Mouse (Mus musculus): Measurements from ENCODE around the gene Rerg. TPM values are rescaled to one million over a fixed set of nuclear protein-coding genes. Genes with fewer than 3 reads are reported as not detected.

The Rerg gene
- total RNA-seq, 2 experiments from 2014 or later: 8.5 to 9.1 TPM

- intact Hi-C loops (cut with DNase I): loop anchor here (5.0 to 10.0 kb wide), 2 partner anchors 170 to 302 kb away; no protein-coding TSS in a partner anchor
- no peak for DNase-seq (ENCODE audit: low spot score in 2 of 2)
Observed at GRCm38 (mm10) chr6:137166843-137167242, 3.5 kb downstream of the Rerg start.

GRCm38 (mm10) chr6:137163571-137163970 lies 6.7 kb downstream of the Rerg start:
- DNase-seq (ENCODE audit: low spot score in 2 of 2): no peak
- intact Hi-C loops (cut with DNase I): loop anchor here (10.0 kb wide), 1 partner anchor 299 kb away; no protein-coding TSS in a partner anchor

DNA sequence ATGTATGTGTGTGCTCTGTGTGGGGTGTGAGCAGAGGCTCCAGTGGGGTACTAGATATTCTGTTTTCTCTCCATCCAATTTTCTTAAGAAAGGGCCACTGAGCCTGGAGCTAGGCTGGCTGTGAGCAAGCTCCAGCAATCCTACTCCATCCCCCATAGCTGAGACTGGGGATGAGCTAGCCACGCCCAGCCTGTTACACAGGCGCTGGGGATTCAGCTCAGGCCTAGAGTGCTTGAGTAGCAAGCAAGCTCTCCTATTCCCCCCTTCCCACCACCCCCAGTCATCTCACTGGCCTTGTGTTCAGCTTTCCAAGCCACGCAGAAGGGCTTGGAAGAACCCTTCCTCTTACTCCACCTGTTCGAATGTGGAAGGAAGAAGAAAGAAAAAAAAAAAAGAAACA lies 7.2 kb downstream of the Rerg start:
- no peak for DNase-seq (ENCODE audit: low spot score in 2 of 2)
- intact Hi-C loops (cut with DNase I): loop anchor here (10.0 kb wide), 1 partner anchor 298 kb away; no protein-coding TSS in a partner anchor

DNA sequence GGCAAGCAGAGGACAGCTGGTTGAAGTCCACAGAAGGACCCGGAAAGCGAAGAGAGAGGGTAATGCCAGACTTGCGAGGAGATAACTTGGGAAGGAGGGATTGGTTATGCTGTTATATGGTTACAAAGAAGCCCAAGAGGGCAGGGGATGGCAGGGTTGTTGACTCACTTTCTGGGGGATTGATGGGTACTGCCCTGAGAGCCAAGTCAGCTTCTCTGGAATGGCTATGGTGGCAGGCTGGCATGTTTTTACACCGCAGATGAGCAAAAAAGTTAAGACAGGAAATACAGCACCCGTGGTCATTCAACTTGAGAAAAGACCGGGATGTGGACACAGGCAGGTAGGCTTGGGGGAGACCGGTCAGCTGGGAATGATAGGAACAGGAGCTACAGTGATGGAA lies 7.8 kb downstream of the Rerg start:
- intact Hi-C loops (cut with DNase I): loop anchor here (10.0 kb wide), 1 partner anchor 298 kb away; no protein-coding TSS in a partner anchor
- DNase-seq (ENCODE audit: low spot score in 2 of 2): no peak

DNA sequence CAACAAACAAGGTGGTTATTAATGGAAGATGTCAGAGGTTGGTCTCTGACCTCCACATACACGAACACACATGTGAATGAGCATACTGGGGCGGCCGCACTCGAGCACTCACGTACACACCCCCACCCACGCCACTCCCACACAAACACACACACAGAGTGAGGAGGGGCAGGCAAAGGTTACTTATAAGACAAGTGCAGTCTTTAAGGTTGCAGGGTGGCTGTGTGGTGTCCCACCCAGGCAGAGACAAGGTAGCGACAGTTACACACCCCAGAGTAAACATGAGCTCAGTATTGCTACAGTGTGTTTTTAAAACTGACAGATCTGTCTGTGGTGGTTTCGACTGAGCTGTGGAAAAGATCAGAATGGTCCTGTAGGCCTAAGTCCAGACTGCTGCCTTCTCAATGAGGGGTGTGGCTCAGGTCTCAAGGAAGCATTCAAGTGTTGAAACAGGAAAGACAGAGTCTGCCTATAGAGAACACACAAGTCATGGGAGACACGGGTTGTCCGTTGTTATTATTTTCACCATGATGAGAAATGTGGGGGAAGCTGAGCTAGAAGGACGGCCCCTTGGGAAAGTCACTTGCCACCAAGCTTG lies 8.7 kb downstream of the Rerg start:
- intact Hi-C loops (cut with DNase I): loop anchor here (10.0 kb wide), 1 partner anchor 297 kb away; no protein-coding TSS in a partner anchor
- no peak for DNase-seq (ENCODE audit: low spot score in 2 of 2)

DNA sequence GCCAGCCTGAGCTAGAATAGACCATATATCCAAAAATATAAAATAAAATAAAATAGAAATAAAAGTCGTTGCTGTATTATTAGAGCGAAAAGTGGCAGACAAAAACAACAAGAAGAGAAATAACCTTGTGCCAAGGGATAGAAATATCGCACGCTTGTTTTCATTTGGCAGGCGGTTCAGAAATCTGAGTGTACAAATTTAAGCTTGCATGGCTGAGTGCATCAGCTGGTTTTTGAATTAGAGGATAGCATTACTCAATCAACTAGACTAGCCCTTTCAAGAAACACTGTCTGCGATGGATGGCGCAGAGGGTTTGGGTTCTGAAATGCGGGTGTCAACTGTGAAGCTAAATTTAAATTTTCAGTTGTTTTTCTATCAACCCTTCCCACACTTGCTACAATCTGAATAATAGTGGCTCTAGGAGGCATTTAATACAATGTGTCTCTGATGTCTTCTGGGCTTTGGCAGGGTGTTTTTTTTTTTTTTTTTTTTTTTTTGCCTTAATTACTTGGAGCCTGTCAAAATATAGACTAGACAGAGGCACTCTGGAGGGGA lies 10.8 kb downstream of the Rerg start:
- DNase-seq (ENCODE audit: low spot score in 2 of 2): no peak
- intact Hi-C loops (cut with DNase I): no loop called here

- no peak for DNase-seq (ENCODE audit: low spot score in 2 of 2)
- intact Hi-C loops (cut with DNase I): no loop called here
Observed at GRCm38 (mm10) chr6:137156437-137157219, 13.7 kb downstream of the Rerg start.

- intact Hi-C loops (cut with DNase I): no loop called here
- DNase-seq (ENCODE audit: low spot score in 2 of 2): no peak
Observed at GRCm38 (mm10) chr6:137155196-137156137, 14.8 kb downstream of the Rerg start.

DNA sequence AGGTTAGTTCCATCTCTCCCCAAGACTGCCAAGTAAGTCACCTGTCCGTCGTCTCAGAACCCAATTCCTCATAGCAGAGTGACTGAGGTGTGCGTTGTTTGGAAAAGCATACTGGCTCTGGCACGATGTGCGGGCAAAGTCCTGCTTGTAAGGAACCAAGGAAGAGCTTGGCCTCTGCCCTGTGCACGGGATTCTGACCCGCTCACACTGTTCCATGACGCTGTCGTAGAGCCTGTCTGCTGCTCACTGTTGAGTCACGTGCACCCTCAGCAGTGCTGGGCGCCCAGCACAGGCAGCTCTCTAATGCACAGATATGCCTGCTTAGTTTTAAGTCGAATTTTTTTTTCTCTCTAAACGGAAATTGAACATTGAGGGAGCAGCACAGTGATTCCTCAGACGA lies 17.3 kb downstream of the Rerg start:
- DNase-seq (ENCODE audit: low spot score in 2 of 2): no peak
- intact Hi-C loops (cut with DNase I): no loop called here

GRCm38 (mm10) chr6:137151015-137151414 lies 19.3 kb downstream of the Rerg start:
- intact Hi-C loops (cut with DNase I): no loop called here
- no peak for DNase-seq (ENCODE audit: low spot score in 2 of 2)

- intact Hi-C loops (cut with DNase I): no loop called here
- DNase-seq (ENCODE audit: low spot score in 2 of 2): no peak
Observed at GRCm38 (mm10) chr6:137149833-137150232, 20.5 kb downstream of the Rerg start.

- intact Hi-C loops (cut with DNase I): no loop called here
- DNase-seq (ENCODE audit: low spot score in 2 of 2): no peak
Observed at GRCm38 (mm10) chr6:137146910-137147309, 23.4 kb downstream of the Rerg start.

DNA sequence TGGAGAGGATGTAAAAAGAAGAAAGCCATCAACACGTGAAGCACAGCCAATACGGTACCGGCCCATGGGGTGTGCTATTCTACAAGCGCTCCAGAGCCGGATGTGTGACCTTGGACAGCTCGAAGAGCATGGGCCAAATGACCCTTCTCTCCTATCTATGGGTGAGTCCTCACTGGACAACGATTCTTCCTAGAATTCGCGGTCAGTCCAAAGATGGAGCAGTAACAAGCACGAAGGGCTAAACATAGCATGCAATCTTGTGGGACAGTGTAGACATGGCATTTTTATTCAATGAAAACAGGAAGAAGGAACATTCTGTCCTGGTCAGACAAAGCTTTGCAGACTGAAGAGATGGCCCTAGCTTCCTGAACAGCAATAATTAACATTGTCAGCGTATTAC lies 24.7 kb downstream of the Rerg start:
- DNase-seq (ENCODE audit: low spot score in 2 of 2): no peak

GRCm38 (mm10) chr6:137144958-137145535 lies 25.2 kb downstream of the Rerg start:
- intact Hi-C loops (cut with DNase I): no loop called here
- DNase-seq (ENCODE audit: low spot score in 2 of 2): no peak

More for the DNA sequence above, 24.7 kb downstream of the Rerg start:
- intact Hi-C loops (cut with DNase I): no loop called here

DNA sequence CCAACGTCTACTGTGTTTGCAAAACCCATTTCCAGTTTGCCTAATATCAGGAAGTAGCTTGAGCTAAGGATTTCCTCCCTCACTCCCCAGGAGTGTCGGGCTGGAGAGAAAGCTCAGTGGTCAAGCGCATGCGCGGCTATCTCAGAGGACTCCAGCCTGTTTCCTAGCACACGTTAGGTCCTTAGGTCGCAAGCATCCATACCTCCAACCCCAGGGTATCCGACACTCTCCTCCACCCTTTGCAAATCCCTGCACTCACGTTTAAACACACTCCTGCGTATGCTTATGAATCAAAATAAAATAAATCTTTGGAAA lies 25.8 kb downstream of the Rerg start:
- DNase-seq (ENCODE audit: low spot score in 2 of 2): no peak
- intact Hi-C loops (cut with DNase I): no loop called here

DNA sequence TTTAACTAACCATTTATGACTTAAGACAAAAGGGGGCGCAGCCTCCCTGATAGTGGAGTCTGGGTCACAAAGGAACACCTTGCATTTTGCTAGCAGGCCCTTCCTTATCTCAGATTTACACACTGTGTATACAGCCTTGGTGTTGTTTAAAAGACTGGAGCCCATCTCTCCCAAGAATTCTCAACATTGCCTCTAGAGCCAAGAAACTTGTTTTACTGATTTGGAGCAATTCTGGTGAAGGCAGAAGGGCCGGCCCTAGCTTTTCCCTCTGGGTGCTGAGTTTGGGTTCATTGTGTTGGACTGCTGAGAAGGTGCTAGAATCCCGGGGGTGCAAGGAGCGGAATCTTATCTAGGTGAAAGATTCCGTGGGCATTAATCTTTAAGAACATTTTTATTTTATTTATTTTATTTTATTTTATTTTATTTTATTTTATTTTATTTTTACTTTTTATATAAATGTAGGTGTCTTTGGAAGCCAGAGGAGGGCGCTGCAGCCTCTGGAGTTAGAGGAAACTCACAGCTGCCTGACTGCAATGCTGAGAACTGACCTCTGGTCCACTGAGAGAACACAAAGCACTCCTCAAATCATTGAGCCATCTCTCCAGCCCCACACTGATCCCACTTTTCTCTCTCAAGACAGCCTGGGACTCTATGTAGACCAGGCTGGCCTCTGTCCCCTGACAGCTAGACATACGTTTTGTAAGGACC lies 26.3 kb downstream of the Rerg start:
- intact Hi-C loops (cut with DNase I): no loop called here
- DNase-seq (ENCODE audit: low spot score in 2 of 2): no peak

GRCm38 (mm10) chr6:137142796-137143195 lies 27.5 kb downstream of the Rerg start:
- intact Hi-C loops (cut with DNase I): no loop called here
- DNase-seq (ENCODE audit: low spot score in 2 of 2): no peak

DNA sequence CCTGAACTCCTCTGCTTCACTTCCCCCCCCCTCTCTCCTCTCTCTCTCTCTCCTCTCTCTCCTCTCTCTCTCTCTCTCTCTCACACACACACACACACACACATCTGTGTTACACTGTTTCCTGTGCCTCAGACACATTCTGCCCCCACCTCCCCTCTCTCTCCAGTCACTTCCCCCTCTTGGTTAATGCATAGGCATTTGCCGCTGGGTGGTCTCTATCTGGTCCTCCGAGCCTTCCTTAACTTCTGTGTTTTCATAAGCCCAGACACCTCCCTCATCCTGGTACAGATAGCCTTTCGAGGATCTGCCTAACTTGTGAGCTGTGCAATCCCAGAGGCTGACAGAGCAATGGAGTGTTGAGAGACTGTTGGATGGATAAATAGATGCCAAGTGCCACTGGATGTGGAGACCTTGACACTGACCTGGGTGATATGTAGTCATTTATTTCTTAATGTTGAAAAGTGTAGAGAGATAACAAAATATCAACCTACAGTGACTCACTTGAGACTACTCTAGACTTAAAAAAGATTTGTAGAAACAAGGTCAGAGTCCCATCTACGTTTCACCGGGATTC lies 29.0 kb downstream of the Rerg start:
- intact Hi-C loops (cut with DNase I): no loop called here
- DNase-seq (ENCODE audit: low spot score in 2 of 2): no peak

- intact Hi-C loops (cut with DNase I): no loop called here
Observed at GRCm38 (mm10) chr6:137138822-137139221, 31.5 kb downstream of the Rerg start.

More at GRCm38 (mm10) chr6:137138822-137139221, 31.5 kb downstream of the Rerg start:
- DNase-seq (ENCODE audit: low spot score in 2 of 2): no peak

Data from left cerebral cortex, postnatal 36 days (tissue).